Mouse (Mus musculus): ENCODE measurements around the gene Meaf6.

GRCm38 (mm10) chr4:125153659-125154241, 68.8 kb downstream of the Meaf6 start:
- no peak for TF ChIP-seq POLR2A (IDR thresholded peaks at IDR 0.05; ENCODE audit: insufficient read depth, low read length)
- TF ChIP-seq CTCF (IDR thresholded peaks at IDR 0.05; ENCODE audit: low read depth, low read length) = no peak

Data from ES-Bruce4 (cell line).